Comparison of ENCODE assay signal across 1 mouse cellular context in genomic region chr15:102950877-102951276, GRCm38 (mm10).
TF ChIP-seq lines count a peak whose summit lies in the region.

No protein-coding gene starts in this region.

TF ChIP-seq in C2C12, 6 proteins besides CTCF, POLR2A, EP300 and RAD21:
- TF ChIP-seq USF1 (IDR thresholded peaks at IDR 0.05; ENCODE audit: low read depth) (no peak), MYOG (IDR thresholded peaks at IDR 0.05; ENCODE audit: control insufficient read depth, extremely low read depth, insufficient read length) (no peak), CEBPB (IDR thresholded peaks at IDR 0.05; ENCODE audit: low read depth) (no peak), MAX (IDR thresholded peaks at IDR 0.05) (no peak), FOSL1 (IDR thresholded peaks at IDR 0.05; ENCODE audit: insufficient read depth, low read length, poor library complexity, severe bottlenecking) (no peak)
